Comparison of ENCODE assay signal across 19 mouse cellular contexts in the genomic region with DNA sequence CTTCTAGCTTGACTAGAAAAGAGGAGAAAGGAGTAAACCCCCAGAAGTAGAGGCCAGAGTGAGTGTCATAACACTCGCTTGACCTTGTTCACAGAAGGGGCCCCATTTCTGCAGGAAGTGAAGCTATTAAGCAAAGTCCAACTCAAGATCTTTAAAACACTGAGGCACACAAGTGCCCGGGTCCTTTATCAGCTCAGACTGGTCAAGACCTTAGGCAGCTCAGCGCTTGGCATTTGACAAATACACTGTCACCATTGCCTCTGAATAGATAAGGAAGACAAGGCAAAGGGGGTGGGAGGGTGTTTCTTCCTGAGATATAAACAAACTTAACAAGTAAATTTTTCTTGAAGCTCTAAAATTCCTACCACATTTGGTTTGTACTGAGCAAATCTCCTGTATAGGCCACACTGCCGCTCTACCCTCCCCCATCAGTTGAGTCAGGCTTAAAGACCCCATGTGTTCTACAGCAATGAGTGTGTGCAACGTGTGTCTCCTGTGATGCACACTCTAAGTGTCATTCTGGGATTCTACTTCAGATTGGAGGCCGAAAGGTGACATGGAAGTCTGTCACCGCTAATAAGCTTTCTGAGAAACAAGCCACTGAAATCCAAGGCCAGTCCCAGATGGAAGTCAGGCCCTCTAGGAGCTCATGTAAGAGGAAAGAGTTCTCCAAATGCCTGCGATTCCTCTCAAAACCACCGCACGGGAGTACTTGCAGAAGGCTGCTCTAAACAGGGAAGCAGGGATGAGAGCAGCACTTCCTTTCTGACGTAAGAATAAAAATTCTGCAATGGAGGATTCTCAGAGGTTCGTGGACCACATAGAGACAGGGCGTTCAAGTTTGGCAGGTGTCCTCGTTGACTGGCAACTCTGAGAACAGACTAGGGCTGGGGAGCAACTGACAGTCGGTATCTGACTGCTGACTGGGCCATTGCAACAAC. TPM values are rescaled to one million over a fixed set of nuclear protein-coding genes. Genes with fewer than 3 reads are reported as not detected.
DNase-seq lines count a peak whose midpoint lies in the region; ATAC-seq and TF ChIP-seq lines count a peak whose summit lies in the region.
"Had no signal": no experiment of that assay in that cellular context is flagged by ENCODE, and none has a peak within 500 bp of the region (broad histone marks: within the 10 kb centered on the region; RNA-seq: fewer than 3 reads in every experiment).

No protein-coding gene starts in this region.

- no peak overlapping the region for H3K9ac ChIP-seq in lung, postnatal 0 days (replicated peaks; ENCODE audit: low read depth)
- no peak overlapping the region for H3K9ac ChIP-seq in liver, embryonic 11.5 days (ENCODE audit: low read depth, low read length)
- H3K9ac ChIP-seq: forebrain, postnatal 0 days; hindbrain, embryonic 15.5 days had no signal

- H3K4me1 ChIP-seq in lung, postnatal 0 days (ENCODE audit: insufficient read depth, low read depth, low read length), result no peaks in the 10 kb centered on the region
- H3K4me1 ChIP-seq in liver, embryonic 11.5 days (replicated peaks; ENCODE audit: control insufficient read depth, insufficient read depth, low read length), result peaks cover 28% of the 10 kb centered on the region
- H3K4me1 ChIP-seq: hindbrain, embryonic 15.5 days; midbrain, embryonic 10.5 days had no signal

- TF ChIP-seq CTCF in lung, postnatal 0 days (IDR thresholded peaks at IDR 0.05), result no peak

- no peak for ATAC-seq in lung, postnatal 0 days
- ATAC-seq in liver, embryonic 11.5 days (replicated peaks; ENCODE audit: low FRiP score), result peak; percentile 73
- peak; percentile 59 for ATAC-seq in megakaryocyte progenitor cell, adult 5-6 weeks (replicated peaks; ENCODE audit: poor library complexity)
- ATAC-seq: forebrain, postnatal 0 days had no signal

- no peak overlapping the region for H3K27ac ChIP-seq in lung, postnatal 0 days (ENCODE audit: low read length)
- peak overlapping the region; percentile 60 for H3K27ac ChIP-seq in liver, embryonic 11.5 days (ENCODE audit: low read depth, low read length)
- H3K27ac ChIP-seq: hindbrain, embryonic 15.5 days; midbrain, embryonic 10.5 days had no signal

- H3K9me3 ChIP-seq in lung, postnatal 0 days (ENCODE audit: low read length), result no peaks in the 10 kb centered on the region
- H3K9me3 ChIP-seq in liver, embryonic 11.5 days (ENCODE audit: control insufficient read depth, low read length), result no peaks in the 10 kb centered on the region
- H3K9me3 ChIP-seq: hindbrain, embryonic 15.5 days; midbrain, embryonic 10.5 days had no signal

- DNase-seq in lung, postnatal 0 days (ENCODE audit: low spot score), result peak; percentile 21
- no peak for DNase-seq in lung, postnatal 10 days
- peak; percentile 45 for DNase-seq in c-Kit-positive CD71-positive TER-119-positive erythroid progenitor cells, embryonic 14.5 days (ENCODE audit: low spot score)
- DNase-seq in liver, embryonic 11.5 days (ENCODE audit: low spot score), result no peak
- DNase-seq in gastrocnemius, postnatal 4 days (ENCODE audit: low spot score in 2 of 2), result no peak
- DNase-seq in gastrocnemius, postnatal 25 days, result no peak
- DNase-seq: adrenal gland, postnatal 36 days; cerebellum, postnatal 10 days; forebrain, postnatal 0 days; gastrocnemius, postnatal 36 days; heart, postnatal 10 days; kidney, adult 2 months; kidney, postnatal 4 days; left cerebral cortex, postnatal 4 days; lung, adult 2 months; thymus, postnatal 25 days had no signal

- no peak overlapping the region for H3K4me3 ChIP-seq in lung, postnatal 0 days (ENCODE audit: low read depth, low read length)
- no peak overlapping the region for H3K4me3 ChIP-seq in liver, embryonic 11.5 days (ENCODE audit: low read depth, low read length)
- H3K4me3 ChIP-seq: hindbrain, embryonic 15.5 days; midbrain, embryonic 10.5 days had no signal

- H3K4me2 ChIP-seq in lung, postnatal 0 days (replicated peaks; ENCODE audit: low read depth, low read length), result no peak overlapping the region
- H3K4me2 ChIP-seq in liver, embryonic 11.5 days, result peak overlapping the region; percentile 14; the same call in 1 of the 2 replicates
- H3K4me2 ChIP-seq: hindbrain, embryonic 15.5 days had no signal

- no peaks in the 10 kb centered on the region for H3K27me3 ChIP-seq in lung, postnatal 0 days (replicated peaks; ENCODE audit: insufficient read depth, low read length)
- no peaks in the 10 kb centered on the region for H3K27me3 ChIP-seq in liver, embryonic 11.5 days (replicated peaks; ENCODE audit: control insufficient read depth, insufficient read depth, low read length)
- H3K27me3 ChIP-seq: hindbrain, embryonic 15.5 days had no signal

- 45% methylated on average over 15 of the region's 15 CpGs for WGBS in lung, postnatal 0 days
- WGBS in liver, embryonic 11.5 days, result 49% methylated on average over 15 of the region's 15 CpGs

- no peak for TF ChIP-seq EP300 in lung, postnatal 0 days (IDR thresholded peaks at IDR 0.05)

- no peaks in the 10 kb centered on the region for H3K36me3 ChIP-seq in lung, postnatal 0 days (ENCODE audit: insufficient read depth, low read length)
- H3K36me3 ChIP-seq in liver, embryonic 11.5 days (ENCODE audit: control insufficient read depth, insufficient read depth, low read length), result no peaks in the 10 kb centered on the region
- H3K36me3 ChIP-seq: hindbrain, embryonic 15.5 days; midbrain, embryonic 10.5 days had no signal

RNA-seq across cellular contexts. Expression of a gene that starts 16.9 kb away (rescaled TPM):
- 1.8 and 2.3 TPM in 2 replicates for polyA plus RNA-seq in lung, postnatal 0 days (2015; fragmentation: Nextera tagmentation; extraction: Ambion mirVana)
- polyA plus RNA-seq in liver, embryonic 11.5 days (2014; fragmentation: Nextera tagmentation; extraction: Ambion mirVana), result 20.7 and 25.2 TPM in 2 replicates
- 0.15 and 0.91 TPM in 2 replicates for total RNA-seq in megakaryocyte progenitor cell, adult 5-6 weeks (2015)
- total RNA-seq in megakaryocyte progenitor cell, adult 5-6 weeks (2017), result not detected in 2 replicates
- 1 to 10 TPM; 9.0 to 9.2 TPM for total RNA-seq in gastrocnemius, postnatal 4 days (2021)
- total RNA-seq in gastrocnemius, postnatal 25 days (2021), result 1 to 10 TPM; 4.0 to 5.4 TPM

RNA-seq across cellular contexts. Expression of a gene that starts 29.6 kb away (rescaled TPM):
- 33.8 and 42.0 TPM in 2 replicates for polyA plus RNA-seq in lung, postnatal 0 days (2015; fragmentation: Nextera tagmentation; extraction: Ambion mirVana)
- 53.6 and 58.3 TPM in 2 replicates for polyA plus RNA-seq in liver, embryonic 11.5 days (2014; fragmentation: Nextera tagmentation; extraction: Ambion mirVana)
- total RNA-seq in megakaryocyte progenitor cell, adult 5-6 weeks (2015), result 34.7 and 37.1 TPM in 2 replicates
- 73.5 and 78.5 TPM in 2 replicates for total RNA-seq in megakaryocyte progenitor cell, adult 5-6 weeks (2017)
- total RNA-seq in gastrocnemius, postnatal 4 days (2021), result 10 to 100 TPM; 27.2 to 30.3 TPM
- 10 to 100 TPM; 13.6 to 14.4 TPM for total RNA-seq in gastrocnemius, postnatal 25 days (2021)

Comparison
In these comparisons a context has a peak if more than half of its experiments do, and no peak if none do; other contexts are left out.
1. DNase-seq: peak in lung, postnatal 0 days (single experiment) and c-Kit-positive CD71-positive TER-119-positive erythroid progenitor cells, embryonic 14.5 days (single experiment); none in lung, postnatal 10 days (single experiment), liver, embryonic 11.5 days (single experiment), gastrocnemius, postnatal 4 days (0 of 2) and gastrocnemius, postnatal 25 days (single experiment).